9 mouse cellular contexts compared by ENCODE assay signal in the genomic region with DNA sequence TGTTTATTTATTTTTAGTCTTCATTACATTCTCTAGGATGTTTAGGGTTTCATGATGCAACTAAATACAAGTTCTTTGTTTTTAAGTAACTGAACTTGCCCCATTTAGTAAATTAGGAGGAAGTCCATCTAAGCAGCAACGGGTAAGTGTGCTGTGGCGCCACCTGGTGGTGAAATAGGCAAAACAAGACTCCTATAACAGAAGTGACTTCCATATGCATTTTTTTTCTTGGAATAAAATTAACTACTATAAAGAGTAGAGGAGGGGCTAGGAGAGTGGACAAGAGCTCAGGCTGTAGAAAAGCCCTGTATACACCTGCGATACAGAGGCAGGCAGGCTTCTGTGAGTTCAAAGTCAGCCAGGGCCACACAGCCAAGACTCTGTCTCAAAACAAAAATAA. TPM values are rescaled to one million over a fixed set of nuclear protein-coding genes. Genes with fewer than 3 reads are reported as not detected.
A peak's percentile ranks its signal among the peaks of the same experiment; 100 is the strongest.
DNase-seq lines count a peak whose midpoint lies in the region; ATAC-seq lines count a peak whose summit lies in the region.
"Had no signal": no experiment of that assay in that cellular context is flagged by ENCODE, and none has a peak within 500 bp of the region (broad histone marks: within the 10 kb centered on the region; RNA-seq: fewer than 3 reads in every experiment).

No protein-coding gene starts in this region.

- H3K4me3 ChIP-seq in midbrain, embryonic 11.5 days (ENCODE audit: low read depth, low read length): no peak overlapping the region
- H3K4me3 ChIP-seq in midbrain, embryonic 16.5 days (ENCODE audit: low read depth, low read length): no peak overlapping the region
- no peak overlapping the region for H3K4me3 ChIP-seq in neural tube, embryonic 11.5 days (ENCODE audit: low read depth, low read length)
- H3K4me3 ChIP-seq: embryonic facial prominence, embryonic 12.5 days had no signal

- peak; percentile 94 for DNase-seq in midbrain, embryonic 11.5 days (ENCODE audit: low spot score, missing footprints)
- DNase-seq in cerebellum, adult 8-10 months: peak; percentile 72
- peak; percentile 46 to 70 for DNase-seq in frontal cortex, postnatal 14 days (ENCODE audit: low spot score in 2 of 2)
- DNase-seq in kidney, adult 9 months: peak; percentile 80
- DNase-seq in liver: peak; percentile 78
- DNase-seq in neural tube, embryonic 11.5 days (ENCODE audit: low spot score): peak; percentile 64
- peak; percentile 90 for DNase-seq in testis, postnatal 10 days (ENCODE audit: low spot score)

- no peak overlapping the region for H3K4me2 ChIP-seq in midbrain, embryonic 11.5 days
- no peak overlapping the region for H3K4me2 ChIP-seq in midbrain, embryonic 16.5 days (ENCODE audit: low read length)
- H3K4me2 ChIP-seq in neural tube, embryonic 11.5 days (ENCODE audit: low read depth): no peak overlapping the region
- H3K4me2 ChIP-seq: embryonic facial prominence, embryonic 12.5 days had no signal

- no peak overlapping the region for H3K27ac ChIP-seq in midbrain, embryonic 11.5 days (ENCODE audit: low read depth, low read length)
- no peak overlapping the region for H3K27ac ChIP-seq in midbrain, embryonic 16.5 days (ENCODE audit: low read length)
- no peak overlapping the region for H3K27ac ChIP-seq in neural tube, embryonic 11.5 days (ENCODE audit: low read depth, low read length)
- H3K27ac ChIP-seq: embryonic facial prominence, embryonic 12.5 days had no signal

- no peak overlapping the region for H3K9ac ChIP-seq in midbrain, embryonic 11.5 days (ENCODE audit: low read length)
- H3K9ac ChIP-seq in midbrain, embryonic 16.5 days (ENCODE audit: low read depth, low read length): no peak overlapping the region
- H3K9ac ChIP-seq in neural tube, embryonic 11.5 days (ENCODE audit: low read length): no peak overlapping the region
- H3K9ac ChIP-seq: embryonic facial prominence, embryonic 12.5 days had no signal

- 21% methylated on average over 3 of the region's 3 CpGs for WGBS in midbrain, embryonic 11.5 days
- WGBS in midbrain, embryonic 16.5 days: 25% methylated on average over 3 of the region's 3 CpGs
- WGBS in neural tube, embryonic 11.5 days: 26% methylated on average over 3 of the region's 3 CpGs

- no peaks in the 10 kb centered on the region for H3K4me1 ChIP-seq in midbrain, embryonic 11.5 days (ENCODE audit: control insufficient read depth, insufficient read depth, low read length)
- no peaks in the 10 kb centered on the region for H3K4me1 ChIP-seq in midbrain, embryonic 16.5 days (ENCODE audit: control insufficient read depth, insufficient read depth, low read length)
- H3K4me1 ChIP-seq in neural tube, embryonic 11.5 days (ENCODE audit: control insufficient read depth, insufficient read depth, low read length): no peaks in the 10 kb centered on the region
- H3K4me1 ChIP-seq: embryonic facial prominence, embryonic 12.5 days had no signal

- H3K27me3 ChIP-seq in midbrain, embryonic 11.5 days (ENCODE audit: control insufficient read depth, insufficient read depth, low read length): no peaks in the 10 kb centered on the region
- H3K27me3 ChIP-seq in midbrain, embryonic 16.5 days (ENCODE audit: control insufficient read depth, insufficient read depth, low read depth, low read length): no peaks in the 10 kb centered on the region
- no peaks in the 10 kb centered on the region for H3K27me3 ChIP-seq in neural tube, embryonic 11.5 days (ENCODE audit: control insufficient read depth, insufficient read depth, low read length)
- H3K27me3 ChIP-seq: embryonic facial prominence, embryonic 12.5 days had no signal

- H3K9me3 ChIP-seq in midbrain, embryonic 11.5 days (ENCODE audit: control insufficient read depth, low read length): no peaks in the 10 kb centered on the region
- 0 out of 2 replicates have a peak, but pooled peaks cover 3% of the 10 kb centered on the region for H3K9me3 ChIP-seq in midbrain, embryonic 16.5 days (replicated peaks; ENCODE audit: control insufficient read depth, low read length, poor library complexity, severe bottlenecking)
- no peaks in the 10 kb centered on the region for H3K9me3 ChIP-seq in neural tube, embryonic 11.5 days (ENCODE audit: control insufficient read depth, low read length)

- H3K36me3 ChIP-seq in midbrain, embryonic 11.5 days (ENCODE audit: control insufficient read depth, insufficient read depth, low read length): no peaks in the 10 kb centered on the region
- H3K36me3 ChIP-seq in midbrain, embryonic 16.5 days (ENCODE audit: control insufficient read depth, insufficient read depth, low read length): no peaks in the 10 kb centered on the region
- no peaks in the 10 kb centered on the region for H3K36me3 ChIP-seq in neural tube, embryonic 11.5 days (ENCODE audit: control insufficient read depth, insufficient read depth, low read length)
- H3K36me3 ChIP-seq: embryonic facial prominence, embryonic 12.5 days had no signal

- ATAC-seq in midbrain, embryonic 11.5 days (ENCODE audit: low FRiP score): peak; percentile 72
- ATAC-seq in midbrain, embryonic 16.5 days: no peak; the same call in 1 of the 2 replicates
- peak; percentile 61 for ATAC-seq in neural tube, embryonic 11.5 days (ENCODE audit: insufficient read depth, low FRiP score, low TSS enrichment)

RNA-seq across cellular contexts. Expression of gene Cox20, which starts 15.5 kb away (rescaled TPM):
- polyA plus RNA-seq in midbrain, embryonic 11.5 days (2014; fragmentation: Nextera tagmentation; extraction: Ambion mirVana): 123 and 126 TPM in 2 replicates
- 100 and 120 TPM in 2 replicates for polyA plus RNA-seq in midbrain, embryonic 16.5 days (2015; fragmentation: Nextera tagmentation; extraction: Ambion mirVana)
- 102 and 104 TPM in 2 replicates for polyA plus RNA-seq in neural tube, embryonic 11.5 days (2014; fragmentation: Nextera tagmentation; extraction: Ambion mirVana)

RNA-seq across cellular contexts. Expression of gene Hnrnpu, which starts 34.2 kb away (rescaled TPM):
- polyA plus RNA-seq in midbrain, embryonic 11.5 days (2014; fragmentation: Nextera tagmentation; extraction: Ambion mirVana): 899 and 946 TPM in 2 replicates
- 178 and 206 TPM in 2 replicates for polyA plus RNA-seq in midbrain, embryonic 16.5 days (2015; fragmentation: Nextera tagmentation; extraction: Ambion mirVana)
- polyA plus RNA-seq in neural tube, embryonic 11.5 days (2014; fragmentation: Nextera tagmentation; extraction: Ambion mirVana): 801 and 816 TPM in 2 replicates
